ENCODE assay signal across 26 mouse cellular contexts in genomic region chr9:15794408-15794807, GRCm38 (mm10).
DNase-seq lines count a peak whose midpoint lies in the region; ATAC-seq and TF ChIP-seq lines count a peak whose summit lies in the region.
"Had no signal": no experiment of that assay in that cellular context is flagged by ENCODE, and none has a peak within 500 bp of the region (broad histone marks: within the 10 kb centered on the region; RNA-seq: fewer than 3 reads in every experiment).

No protein-coding gene starts in this region.

- no peak overlapping the region for H3K9ac ChIP-seq in kidney, embryonic 16.5 days (replicated peaks; ENCODE audit: low read length)
- H3K9ac ChIP-seq in lung, postnatal 0 days (replicated peaks; ENCODE audit: low read depth) = no peak overlapping the region
- H3K9ac ChIP-seq in midbrain, embryonic 13.5 days (replicated peaks) = no peak overlapping the region
- H3K9ac ChIP-seq: embryonic facial prominence, embryonic 12.5 days; embryonic facial prominence, embryonic 15.5 days; forebrain, postnatal 0 days; heart, embryonic 12.5 days; heart, embryonic 15.5 days; hindbrain, embryonic 14.5 days had no signal

- no peak for ATAC-seq in kidney, embryonic 16.5 days (ENCODE audit: low FRiP score, low TSS enrichment)
- ATAC-seq in lung, postnatal 0 days = peak; percentile 64; the same call in 1 of the 2 replicates
- ATAC-seq in midbrain, embryonic 13.5 days = no peak
- ATAC-seq: CD4-positive, CD25-positive, alpha-beta regulatory T cell, adult 4 months; forebrain, embryonic 14.5 days; forebrain, postnatal 0 days had no signal

- TF ChIP-seq CTCF in lung, postnatal 0 days (IDR thresholded peaks at IDR 0.05) = no peak

- peak; percentile 76 for TF ChIP-seq EP300 in lung, postnatal 0 days (IDR thresholded peaks at IDR 0.05)

- H3K4me1 ChIP-seq in kidney, embryonic 16.5 days (ENCODE audit: insufficient read depth, low read length) = no peaks in the 10 kb centered on the region
- no peaks in the 10 kb centered on the region; the same call in 1 of the 2 replicates for H3K4me1 ChIP-seq in lung, postnatal 0 days (ENCODE audit: insufficient read depth, low read depth, low read length)
- no peaks in the 10 kb centered on the region for H3K4me1 ChIP-seq in midbrain, embryonic 13.5 days (replicated peaks)
- H3K4me1 ChIP-seq: embryonic facial prominence, embryonic 12.5 days; embryonic facial prominence, embryonic 15.5 days; heart, embryonic 12.5 days; heart, embryonic 15.5 days had no signal

- no peak overlapping the region for H3K4me2 ChIP-seq in kidney, embryonic 16.5 days (replicated peaks; ENCODE audit: low read depth, low read length)
- H3K4me2 ChIP-seq in lung, postnatal 0 days (replicated peaks; ENCODE audit: low read depth, low read length) = no peak overlapping the region
- H3K4me2 ChIP-seq in midbrain, embryonic 13.5 days (replicated peaks) = no peak overlapping the region
- H3K4me2 ChIP-seq: embryonic facial prominence, embryonic 12.5 days; embryonic facial prominence, embryonic 15.5 days; heart, embryonic 12.5 days; heart, embryonic 15.5 days; hindbrain, embryonic 14.5 days had no signal

- WGBS in kidney, embryonic 16.5 days = 77% methylated on average over 6 of the region's 6 CpGs
- WGBS in lung, postnatal 0 days = 56% methylated on average over 6 of the region's 6 CpGs
- WGBS in midbrain, embryonic 13.5 days = 89% methylated on average over 6 of the region's 6 CpGs

- peak; percentile 19 for DNase-seq in kidney, adult 9 months
- DNase-seq in lung, postnatal 0 days (ENCODE audit: low spot score) = peak; percentile 16
- DNase-seq in lung, postnatal 10 days = no peak
- DNase-seq in R1 (ENCODE audit: low read depth, low spot score) = peak; percentile 8
- DNase-seq in ZHBTc4 (ENCODE audit: low read depth, low spot score) = peak; percentile 25
- DNase-seq in adrenal gland, postnatal 25 days = no peak
- DNase-seq: adrenal gland, postnatal 10 days; cerebellum, adult 11 months; cerebellum, adult 2 months; cerebellum, adult 9-11 months; cerebellum, postnatal 25 days; forebrain, postnatal 0 days; gastrocnemius, adult 2 months; gastrocnemius, postnatal 14 days; heart, adult 18-20 months; heart, postnatal 10 days; heart, postnatal 4 days had no signal

- H3K27ac ChIP-seq in kidney, embryonic 16.5 days (ENCODE audit: low read length) = no peak overlapping the region
- no peak overlapping the region for H3K27ac ChIP-seq in lung, postnatal 0 days (ENCODE audit: low read length)
- no peak overlapping the region for H3K27ac ChIP-seq in midbrain, embryonic 13.5 days
- H3K27ac ChIP-seq: embryonic facial prominence, embryonic 12.5 days; embryonic facial prominence, embryonic 15.5 days; gastrocnemius, adult 2 months; heart, embryonic 15.5 days; hindbrain, embryonic 14.5 days had no signal

- H3K4me3 ChIP-seq in kidney, embryonic 16.5 days (ENCODE audit: low read length) = no peak overlapping the region
- no peak overlapping the region for H3K4me3 ChIP-seq in lung, postnatal 0 days (ENCODE audit: low read depth, low read length)
- no peak overlapping the region for H3K4me3 ChIP-seq in midbrain, embryonic 13.5 days (replicated peaks)
- H3K4me3 ChIP-seq: embryonic facial prominence, embryonic 12.5 days; embryonic facial prominence, embryonic 15.5 days; gastrocnemius, adult 2 months; heart, embryonic 12.5 days; heart, embryonic 15.5 days had no signal

- no peaks in the 10 kb centered on the region for H3K27me3 ChIP-seq in kidney, embryonic 16.5 days (ENCODE audit: insufficient read depth, low read length)
- H3K27me3 ChIP-seq in lung, postnatal 0 days (replicated peaks; ENCODE audit: insufficient read depth, low read length) = no peaks in the 10 kb centered on the region
- H3K27me3 ChIP-seq in midbrain, embryonic 13.5 days = no peaks in the 10 kb centered on the region
- H3K27me3 ChIP-seq: embryonic facial prominence, embryonic 12.5 days; embryonic facial prominence, embryonic 15.5 days; heart, embryonic 12.5 days; heart, embryonic 15.5 days had no signal

- no peaks in the 10 kb centered on the region for H3K36me3 ChIP-seq in kidney, embryonic 16.5 days (ENCODE audit: insufficient read depth, low read length)
- H3K36me3 ChIP-seq in lung, postnatal 0 days (ENCODE audit: insufficient read depth, low read length) = no peaks in the 10 kb centered on the region
- H3K36me3 ChIP-seq in midbrain, embryonic 13.5 days = no peaks in the 10 kb centered on the region
- H3K36me3 ChIP-seq: embryonic facial prominence, embryonic 12.5 days; embryonic facial prominence, embryonic 15.5 days; heart, embryonic 12.5 days; heart, embryonic 15.5 days had no signal

- no peaks in the 10 kb centered on the region for H3K9me3 ChIP-seq in kidney, embryonic 16.5 days (ENCODE audit: low read length)
- H3K9me3 ChIP-seq in lung, postnatal 0 days (ENCODE audit: low read length) = no peaks in the 10 kb centered on the region
- no peaks in the 10 kb centered on the region for H3K9me3 ChIP-seq in midbrain, embryonic 13.5 days
- H3K9me3 ChIP-seq: embryonic facial prominence, embryonic 12.5 days; embryonic facial prominence, embryonic 15.5 days; heart, embryonic 12.5 days; heart, embryonic 15.5 days had no signal

Comparison
In these comparisons a context has a peak if more than half of its experiments do, and no peak if none do; other contexts are left out.
1. DNase-seq: peak in kidney, adult 9 months (single experiment), lung, postnatal 0 days (single experiment), R1 (single experiment) and ZHBTc4 (single experiment); none in lung, postnatal 10 days (single experiment) and adrenal gland, postnatal 25 days (single experiment).